Mouse (Mus musculus): ENCODE measurements around the gene Erbin.

The Erbin gene

DNA sequence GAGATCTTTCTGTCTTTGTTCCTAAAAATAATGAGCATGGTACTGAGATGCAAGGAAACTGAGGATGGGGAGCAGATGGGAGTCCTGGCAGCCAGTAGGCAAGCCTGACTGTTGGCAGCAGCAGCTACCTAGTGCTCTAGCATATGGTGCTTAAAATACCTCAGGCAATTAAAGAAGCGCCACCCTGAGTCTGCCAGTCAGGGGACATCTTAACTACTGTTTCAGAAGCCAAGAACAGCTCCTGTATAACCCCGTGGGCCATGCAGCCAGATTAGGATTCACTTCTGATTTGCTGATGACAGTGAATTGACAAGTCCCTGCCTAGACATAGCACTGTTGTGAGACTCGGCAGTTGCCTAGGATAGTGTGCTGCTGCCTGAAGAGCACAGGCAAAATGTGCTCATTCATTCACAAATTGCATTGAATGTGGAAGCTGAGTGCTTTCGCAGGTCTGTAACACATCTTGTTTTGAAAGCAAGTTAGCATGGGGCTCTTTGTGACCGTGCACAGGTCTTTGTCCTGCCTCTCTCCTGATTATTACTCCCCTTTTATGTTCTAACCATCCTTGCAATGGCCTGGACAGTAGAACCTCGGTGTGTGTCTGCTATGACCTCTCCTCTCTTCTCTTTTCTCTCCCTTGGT, 114.0 kb downstream of the Erbin start:
- no peak for DNase-seq

- no peak for DNase-seq
These were observed 116.6 kb downstream of the Erbin start for GRCm38 (mm10) chr13:103803721-103804120.

GRCm38 (mm10) chr13:103801021-103801420, 119.3 kb downstream of the Erbin start:
- no peak for DNase-seq

GRCm38 (mm10) chr13:103794688-103795543, 125.4 kb downstream of the Erbin start:
- no peak for DNase-seq

- DNase-seq: peak in 1 of 2 experiments; percentile 59
These were observed 140.3 kb downstream of the Erbin start for GRCm38 (mm10) chr13:103779922-103780585.

GRCm38 (mm10) chr13:103777126-103777525, 143.2 kb downstream of the Erbin start:
- DNase-seq: no peak

- DNase-seq: peak; percentile 93 to 96
These were observed 146.1 kb downstream of the Erbin start, which contains the start of gene Srek1 for GRCm38 (mm10) chr13:103774119-103774757. Gene Srek1 (minus strand): TSS chr13:103774608.

- no peak for DNase-seq
These were observed 146.8 kb downstream of the Erbin start for GRCm38 (mm10) chr13:103773407-103774118.

DNA sequence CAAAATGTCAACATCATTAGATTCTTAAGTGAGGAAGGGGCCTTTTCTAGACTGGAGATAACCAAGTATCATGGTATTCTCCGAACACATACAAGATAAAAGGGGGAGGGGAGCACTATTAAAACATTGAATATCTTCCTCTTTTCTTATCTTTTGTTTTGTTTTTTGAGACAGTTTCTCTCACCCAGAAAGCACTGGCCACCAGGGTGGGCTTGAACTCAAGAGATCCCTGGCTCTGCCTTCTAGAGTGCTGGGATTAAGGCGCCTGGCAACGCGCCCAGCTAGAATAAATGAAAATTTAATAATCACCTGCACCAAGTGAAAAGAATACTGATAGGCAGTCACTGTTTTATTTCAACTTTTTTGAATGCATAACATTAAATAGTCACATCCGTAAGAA, 147.4 kb downstream of the Erbin start:
- DNase-seq: peak in 1 of 2 experiments; percentile 25

DNA sequence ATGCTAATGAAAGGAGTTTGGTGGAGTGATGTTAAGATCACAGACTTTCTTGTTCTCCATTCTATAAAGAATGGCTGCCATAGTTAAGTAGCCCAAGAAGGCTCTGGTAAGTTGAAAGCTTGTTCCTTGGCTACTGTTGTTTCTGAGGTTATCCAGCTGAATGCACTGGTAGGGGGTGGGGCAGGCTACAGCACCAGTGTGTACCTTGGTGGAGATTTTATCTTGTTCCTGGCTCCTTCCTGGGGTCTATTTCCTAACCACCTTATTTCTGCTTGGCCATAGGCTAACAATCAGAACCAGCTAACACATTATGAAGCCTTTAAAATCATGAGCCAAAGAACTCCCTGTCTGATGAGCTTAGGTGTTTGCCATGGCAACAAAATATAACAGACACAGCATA, 149.5 kb downstream of the Erbin start:
- no peak for DNase-seq

Data from kidney, postnatal 25 days (tissue).